In the genomic region with DNA sequence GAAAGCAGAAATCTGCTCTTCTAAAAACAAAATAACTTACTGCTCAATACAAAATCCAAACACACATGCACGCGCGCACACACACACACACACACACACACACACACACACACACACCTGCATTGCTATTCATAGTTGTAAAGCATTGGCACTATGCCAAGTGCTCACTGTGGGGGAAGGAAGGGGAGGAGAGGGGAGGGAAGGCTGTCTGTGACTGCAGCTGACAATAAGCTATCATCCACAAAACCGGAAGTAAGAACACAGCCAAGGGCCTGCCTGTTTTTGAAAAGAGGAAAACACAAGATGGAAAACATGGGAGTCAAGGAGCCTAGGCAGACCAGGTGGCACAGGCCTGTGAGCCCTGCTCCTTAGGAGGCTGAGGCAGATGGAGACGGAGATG, we compare ENCODE assay signal across 9 mouse cellular contexts. TPM values are rescaled to one million over a fixed set of nuclear protein-coding genes. Genes with fewer than 3 reads are reported as not detected.
DNase-seq lines count a peak whose midpoint lies in the region; ATAC-seq and TF ChIP-seq lines count a peak whose summit lies in the region.
"Had no signal": no experiment of that assay in that cellular context is flagged by ENCODE, and none has a peak within 500 bp of the region (broad histone marks: within the 10 kb centered on the region; RNA-seq: fewer than 3 reads in every experiment).

No protein-coding gene starts in this region.

- H3K4me1 ChIP-seq in liver, postnatal 0 days (ENCODE audit: insufficient read depth): no peaks in the 10 kb centered on the region
- H3K4me1 ChIP-seq in liver, embryonic 12.5 days: peaks cover 4% of the 10 kb centered on the region; the same call in 1 of the 2 replicates
- H3K4me1 ChIP-seq in forebrain, embryonic 10.5 days: peaks cover 32% of the 10 kb centered on the region
- H3K4me1 ChIP-seq in limb, embryonic 13.5 days: peaks cover 13% of the 10 kb centered on the region
- peaks cover 36% of the 10 kb centered on the region for H3K4me1 ChIP-seq in neural tube, embryonic 15.5 days
- peaks cover 5% of the 10 kb centered on the region for H3K4me1 ChIP-seq in cerebellum, adult 2 months (ENCODE audit: control insufficient read depth, insufficient read depth, low read length)

- DNase-seq in liver, postnatal 0 days: peak; percentile 38
- no peak for DNase-seq in forebrain, embryonic 10.5 days (ENCODE audit: extremely low spot score, low spot score)
- no peak for DNase-seq in layer of hippocampus, adult 18-20 months (ENCODE audit: low spot score in 2 of 2)
- no peak for DNase-seq in cerebellum, adult 2 months

- no peak for TF ChIP-seq CTCF in liver, postnatal 0 days (IDR thresholded peaks at IDR 0.05; ENCODE audit: low read depth)
- no peak for TF ChIP-seq CTCF in cerebellum, adult 2 months (IDR thresholded peaks at IDR 0.05; ENCODE audit: borderline replicate concordance, insufficient read depth, low read depth, low read length)

- TF ChIP-seq EP300 in liver, postnatal 0 days (IDR thresholded peaks at IDR 0.05; ENCODE audit: low read depth): no peak

- H3K4me3 ChIP-seq in liver, postnatal 0 days (ENCODE audit: low read depth, low read length): no peak overlapping the region
- H3K4me3 ChIP-seq in liver, embryonic 12.5 days: no peak overlapping the region
- no peak overlapping the region for H3K4me3 ChIP-seq in forebrain, embryonic 10.5 days
- H3K4me3 ChIP-seq in limb, embryonic 13.5 days: no peak overlapping the region
- H3K4me3 ChIP-seq in neural tube, embryonic 15.5 days (replicated peaks): no peak overlapping the region
- H3K4me3 ChIP-seq in cerebellum, adult 2 months (replicated peaks; ENCODE audit: insufficient read depth, low read depth, low read length): no peak overlapping the region

- no peak overlapping the region for H3K4me2 ChIP-seq in liver, postnatal 0 days (ENCODE audit: low read depth, low read length)
- H3K4me2 ChIP-seq in liver, embryonic 12.5 days: no peak overlapping the region
- no peak overlapping the region for H3K4me2 ChIP-seq in limb, embryonic 13.5 days (replicated peaks)
- no peak overlapping the region for H3K4me2 ChIP-seq in neural tube, embryonic 15.5 days

- no peaks in the 10 kb centered on the region for H3K36me3 ChIP-seq in liver, postnatal 0 days (replicated peaks; ENCODE audit: insufficient read depth, low read length)
- no peaks in the 10 kb centered on the region for H3K36me3 ChIP-seq in liver, embryonic 12.5 days
- H3K36me3 ChIP-seq in forebrain, embryonic 10.5 days (replicated peaks): no peaks in the 10 kb centered on the region
- no peaks in the 10 kb centered on the region for H3K36me3 ChIP-seq in limb, embryonic 13.5 days
- H3K36me3 ChIP-seq in neural tube, embryonic 15.5 days: no peaks in the 10 kb centered on the region

- ATAC-seq in liver, postnatal 0 days: peak; percentile 23; the same call in 1 of the 2 replicates
- no peak for ATAC-seq in liver, embryonic 12.5 days
- peak; percentile 46 to 58 for ATAC-seq in hematopoietic stem cell, adult 5-6 weeks (replicated peaks in 1 of 2; ENCODE audit: insufficient read depth in 1 of 2, low FRiP score in 2 of 2, low TSS enrichment in 1 of 2, low read depth in 1 of 2, poor library complexity in 2 of 2, severe bottlenecking in 2 of 2)
- ATAC-seq in limb, embryonic 13.5 days (ENCODE audit: low FRiP score, low read depth): 0 out of 2 replicates have a peak, but pooled peaks have one; percentile 30
- ATAC-seq in neural tube, embryonic 15.5 days (ENCODE audit: low FRiP score): no peak

- no peak overlapping the region for H3K27ac ChIP-seq in liver, postnatal 0 days (ENCODE audit: low read depth)
- no peak overlapping the region for H3K27ac ChIP-seq in liver, embryonic 12.5 days
- H3K27ac ChIP-seq in forebrain, embryonic 10.5 days: peak overlapping the region; percentile 44; the same call in 1 of the 2 replicates
- H3K27ac ChIP-seq in limb, embryonic 13.5 days: no peak overlapping the region
- H3K27ac ChIP-seq in neural tube, embryonic 15.5 days (replicated peaks): peak overlapping the region; percentile 71
- H3K27ac ChIP-seq in cerebellum, adult 2 months (ENCODE audit: insufficient read depth, low read length): no peak overlapping the region
- H3K27ac ChIP-seq: liver, embryonic 14.5 days had no signal

- no peaks in the 10 kb centered on the region for H3K27me3 ChIP-seq in liver, postnatal 0 days (ENCODE audit: insufficient read depth, low read length)
- H3K27me3 ChIP-seq in liver, embryonic 12.5 days (replicated peaks): no peaks in the 10 kb centered on the region; the same call in 1 of the 2 replicates
- H3K27me3 ChIP-seq in forebrain, embryonic 10.5 days (ENCODE audit: poor library complexity, severe bottlenecking): no peaks in the 10 kb centered on the region
- no peaks in the 10 kb centered on the region for H3K27me3 ChIP-seq in limb, embryonic 13.5 days
- no peaks in the 10 kb centered on the region for H3K27me3 ChIP-seq in neural tube, embryonic 15.5 days (replicated peaks)
- no peaks in the 10 kb centered on the region for H3K27me3 ChIP-seq in cerebellum, adult 2 months (ENCODE audit: control insufficient read depth, insufficient read depth, low read length)

- no peak for TF ChIP-seq POLR2A in cerebellum, adult 2 months (IDR thresholded peaks at IDR 0.05; ENCODE audit: borderline replicate concordance, insufficient read depth, low read length)

- WGBS in liver, postnatal 0 days (ENCODE audit: insufficient replicate concordance): 54% methylated on average over 5 of the region's 5 CpGs
- WGBS in liver, embryonic 12.5 days (ENCODE audit: insufficient replicate concordance): 65% methylated on average over 5 of the region's 5 CpGs
- WGBS in forebrain, embryonic 10.5 days: 89% methylated on average over 5 of the region's 5 CpGs
- WGBS in limb, embryonic 13.5 days: 59% methylated on average over 5 of the region's 5 CpGs
- whole genome bisulfite sequencing in neural tube, embryonic 15.5 days: 12% methylated on average over 5 of the region's 5 CpGs
- 50% methylated on average over 5 of the region's 5 CpGs for WGBS in cerebellum, adult 2 months

- no peak overlapping the region for H3K9ac ChIP-seq in liver, postnatal 0 days (replicated peaks)
- no peak overlapping the region for H3K9ac ChIP-seq in liver, embryonic 12.5 days
- no peak overlapping the region for H3K9ac ChIP-seq in limb, embryonic 13.5 days
- no peak overlapping the region for H3K9ac ChIP-seq in neural tube, embryonic 15.5 days (replicated peaks)
- H3K9ac ChIP-seq: liver, embryonic 14.5 days had no signal

- H3K9me3 ChIP-seq in liver, postnatal 0 days (ENCODE audit: low read length): no peaks in the 10 kb centered on the region
- H3K9me3 ChIP-seq in liver, embryonic 12.5 days (replicated peaks): no peaks in the 10 kb centered on the region
- no peaks in the 10 kb centered on the region for H3K9me3 ChIP-seq in forebrain, embryonic 10.5 days
- no peaks in the 10 kb centered on the region for H3K9me3 ChIP-seq in limb, embryonic 13.5 days
- H3K9me3 ChIP-seq in neural tube, embryonic 15.5 days (replicated peaks): no peaks in the 10 kb centered on the region

RNA-seq across cellular contexts. Expression of a gene that starts 42.6 kb away (rescaled TPM):
- polyA plus RNA-seq in liver, postnatal 0 days (2015; fragmentation: Nextera tagmentation; extraction: Ambion mirVana): 5.3 and 5.4 TPM in 2 replicates
- polyA plus RNA-seq in liver, embryonic 12.5 days (2016; fragmentation: Nextera tagmentation; extraction: Ambion mirVana): 6.2 and 8.8 TPM in 2 replicates
- 4.4 and 5.5 TPM in 2 replicates for polyA plus RNA-seq in forebrain, embryonic 10.5 days (2016; fragmentation: Nextera tagmentation; extraction: Ambion mirVana)
- total RNA-seq in hematopoietic stem cell, adult 5-6 weeks (2017): 0.79 and 2.0 TPM in 2 replicates
- polyA plus RNA-seq in limb, embryonic 13.5 days (2015; fragmentation: Nextera tagmentation; extraction: Ambion mirVana): 15.5 and 16.8 TPM in 2 replicates
- polyA plus RNA-seq in neural tube, embryonic 15.5 days (2015; fragmentation: Nextera tagmentation; extraction: Ambion mirVana): 27.2 and 28.5 TPM in 2 replicates
- 10 to 100 TPM; 57.0 to 57.2 TPM for total RNA-seq in layer of hippocampus, adult 18-20 months (2021)
- polyA plus RNA-seq in cerebellum, adult 2 months (2012; rRNA removed): 49.9 and 56.8 TPM in 2 replicates

Comparison
In these comparisons a context has a peak if more than half of its experiments do, and no peak if none do; other contexts are left out.
1. ATAC-seq: peak in liver, postnatal 0 days (single experiment), hematopoietic stem cell, adult 5-6 weeks (2 of 2) and limb, embryonic 13.5 days (single experiment); none in liver, embryonic 12.5 days (single experiment) and neural tube, embryonic 15.5 days (single experiment).
2. H3K27ac ChIP-seq: peak in forebrain, embryonic 10.5 days (single experiment) and neural tube, embryonic 15.5 days (single experiment); none in liver, postnatal 0 days (single experiment), liver, embryonic 12.5 days (single experiment), limb, embryonic 13.5 days (single experiment) and cerebellum, adult 2 months (single experiment).